Mouse (Mus musculus): ENCODE results near the gene Mier3. TPM values are rescaled to one million over a fixed set of nuclear protein-coding genes. Genes with fewer than 3 reads are reported as not detected.

Mier3 gene
- total RNA-seq, 2 experiments from 2014 or later: 24.8 to 39.4 TPM

- ATAC-seq (replicated peaks; ENCODE audit: low FRiP score, poor library complexity, severe bottlenecking): no peak
Measured at GRCm38 (mm10) chr13:111756986-111757385, 76.2 kb downstream of the Mier3 start.

GRCm38 (mm10) chr13:111762526-111762925, 81.7 kb downstream of the Mier3 start:
- ATAC-seq (replicated peaks; ENCODE audit: low FRiP score, poor library complexity, severe bottlenecking): no peak

Other genes starting within 250 kb of the Mier3 start
- 113 and 124 TPM in 2 replicates for gene Gpbp1, start 190.9 kb upstream of the Mier3 start, total RNA-seq (2015; ENCODE audit: low replicate concordance)
- gene Gpbp1, start 190.9 kb upstream of the Mier3 start, total RNA-seq (2017; ENCODE audit: low replicate concordance): 177 and 272 TPM in 2 replicates
- gene Gm49496, start 131.0 kb upstream of the Mier3 start, total RNA-seq (2015; ENCODE audit: low replicate concordance): not detected in 2 replicates
- gene Gm49496, start 131.0 kb upstream of the Mier3 start, total RNA-seq (2017; ENCODE audit: low replicate concordance): not detected in 2 replicates
- gene Gm10198, start 88.2 kb upstream of the Mier3 start, total RNA-seq (2015; ENCODE audit: low replicate concordance): not detected in 2 replicates
- not detected in 2 replicates for gene Gm10198, start 88.2 kb upstream of the Mier3 start, total RNA-seq (2017; ENCODE audit: low replicate concordance)
- gene Map3k1, start 128.0 kb downstream of the Mier3 start, total RNA-seq (2015; ENCODE audit: low replicate concordance): 29.0 and 36.7 TPM in 2 replicates
- gene Map3k1, start 128.0 kb downstream of the Mier3 start, total RNA-seq (2017; ENCODE audit: low replicate concordance): 40.0 and 79.6 TPM in 2 replicates